Mouse (Mus musculus): ENCODE results near the gene Mettl1.
A peak's percentile ranks its signal among the peaks of the same experiment; 100 is the strongest.

Gene Mettl1

GRCm38 (mm10) chr10:127041274-127041766, at the start of gene Mettl1, which contains the start of gene Eef1akmt3:
Mettl1 (plus strand) TSS chr10:127041414.
Eef1akmt3 (minus strand) TSS chr10:127041513.
- peak; percentile 24 for DNase-seq (ENCODE audit: low spot score)

GRCm38 (mm10) chr10:126991676-126992075, 49.5 kb upstream of the Mettl1 start:
- no peak for DNase-seq (ENCODE audit: low spot score)

- no peak for DNase-seq (ENCODE audit: low spot score)
Measured at GRCm38 (mm10) chr10:126993621-126994020, 47.6 kb upstream of the Mettl1 start.

- DNase-seq (ENCODE audit: low spot score), result no peak
Measured at GRCm38 (mm10) chr10:126997340-126998113, 43.7 kb upstream of the Mettl1 start.

GRCm38 (mm10) chr10:127000529-127000928, 40.7 kb upstream of the Mettl1 start, which contains the start of gene Avil:
Avil (plus strand) TSS chr10:127000709.
- DNase-seq (ENCODE audit: low spot score), result no peak

- DNase-seq (ENCODE audit: low spot score), result no peak
Measured at GRCm38 (mm10) chr10:127001297-127001696, 39.9 kb upstream of the Mettl1 start.

GRCm38 (mm10) chr10:127002056-127002455, 39.2 kb upstream of the Mettl1 start:
- no peak for DNase-seq (ENCODE audit: low spot score)

- no peak for DNase-seq (ENCODE audit: low spot score)
Measured at GRCm38 (mm10) chr10:127002765-127003164, 38.4 kb upstream of the Mettl1 start.

GRCm38 (mm10) chr10:127003334-127003733, 37.9 kb upstream of the Mettl1 start:
- no peak for DNase-seq (ENCODE audit: low spot score)

GRCm38 (mm10) chr10:127003806-127004205, 37.4 kb upstream of the Mettl1 start:
- DNase-seq (ENCODE audit: low spot score), result no peak

GRCm38 (mm10) chr10:127016488-127016887, 24.7 kb upstream of the Mettl1 start:
- DNase-seq (ENCODE audit: low spot score), result no peak

GRCm38 (mm10) chr10:127017071-127017470, 24.1 kb upstream of the Mettl1 start:
- no peak for DNase-seq (ENCODE audit: low spot score)

- no peak for DNase-seq (ENCODE audit: low spot score)
Measured at GRCm38 (mm10) chr10:127018422-127018821, 22.8 kb upstream of the Mettl1 start.

- peak; percentile 90 for DNase-seq (ENCODE audit: low spot score)
Measured at GRCm38 (mm10) chr10:127030336-127031296, 10.6 kb upstream of the Mettl1 start, which contains the start of gene Tsfm. Tsfm (minus strand) TSS chr10:127030840.

- DNase-seq (ENCODE audit: low spot score), result no peak
Measured at GRCm38 (mm10) chr10:127033301-127033741, 7.9 kb upstream of the Mettl1 start.

- DNase-seq (ENCODE audit: low spot score), result no peak
Measured at GRCm38 (mm10) chr10:127036273-127036672, 4.9 kb upstream of the Mettl1 start.

GRCm38 (mm10) chr10:127037641-127038040, 3.6 kb upstream of the Mettl1 start:
- DNase-seq (ENCODE audit: low spot score), result no peak

GRCm38 (mm10) chr10:127040569-127041214, 522 bp upstream of the Mettl1 start:
- DNase-seq (ENCODE audit: low spot score), result no peak

- DNase-seq (ENCODE audit: low spot score), result peak; percentile 89
Measured at GRCm38 (mm10) chr10:127041774-127042338, 642 bp downstream of the Mettl1 start.

- no peak for DNase-seq (ENCODE audit: low spot score)
Measured at GRCm38 (mm10) chr10:127042468-127043115, 1.4 kb downstream of the Mettl1 start.

- DNase-seq (ENCODE audit: low spot score), result no peak
Measured at GRCm38 (mm10) chr10:127043187-127043586, 2.0 kb downstream of the Mettl1 start.
